Mouse (Mus musculus): ENCODE data around the gene Pth2. TPM values are rescaled to one million over a fixed set of nuclear protein-coding genes. Genes with fewer than 3 reads are reported as not detected.

Gene Pth2
- total and polyA plus RNA-seq, 3 experiments = not detected

GRCm38 (mm10) chr7:45192585-45193310 is 12.0 kb downstream of the Pth2 start:
- no peaks in the 10 kb centered on the region for H3K27me3 ChIP-seq (ENCODE audit: control insufficient read depth in 1 of 2, insufficient read depth in 2 of 2, low read length in 2 of 2)
- no peak overlapping the region for H3K4me3 ChIP-seq (ENCODE audit: control insufficient read depth in 1 of 2, insufficient read depth in 1 of 2, low read depth in 2 of 2, low read length in 2 of 2)
- TF ChIP-seq MXI1 (IDR thresholded peaks at IDR 0.05; ENCODE audit: low read depth, low read length) = 0 out of 2 replicates have a peak, but pooled peaks have one; percentile 11
- TF ChIP-seq ZMIZ1 (IDR thresholded peaks at IDR 0.05; ENCODE audit: low read depth, low read length) = no peak
- peak; percentile 68 for TF ChIP-seq USF1 (IDR thresholded peaks at IDR 0.05; ENCODE audit: low read depth, low read length)
- TF ChIP-seq MAX (IDR thresholded peaks at IDR 0.05; ENCODE audit: low read length) = peak; percentile 40; the same call in 1 of the 2 replicates
- peak; percentile 79 for TF ChIP-seq ZNF384 (IDR thresholded peaks at IDR 0.05; ENCODE audit: low read depth, low read length)
- 0 out of 2 replicates have a peak, but pooled peaks have one; percentile 32 for TF ChIP-seq BHLHE40 (IDR thresholded peaks at IDR 0.05; ENCODE audit: borderline replicate concordance, low read depth, low read length)
- no peak for TF ChIP-seq JUND (IDR thresholded peaks at IDR 0.05; ENCODE audit: low read depth, low read length)
- TF ChIP-seq RCOR1 (IDR thresholded peaks at IDR 0.05; ENCODE audit: low read depth, low read length) = no peak
- TF ChIP-seq MAZ (IDR thresholded peaks at IDR 0.05; ENCODE audit: low read depth, low read length) = no peak
- no peaks in the 10 kb centered on the region for H3K79me2 ChIP-seq (ENCODE audit: control insufficient read depth, insufficient read depth, low read length, poor library complexity)
- no peak for DNase-seq (ENCODE audit: low read depth, low spot score)
- H3K36me3 ChIP-seq (ENCODE audit: control insufficient read depth in 1 of 2, insufficient read depth in 2 of 2, low read length in 2 of 2) = peaks cover 0 to 14% of the 10 kb centered on the region in 2 experiments; a peak in 2 of 4 replicates
- no peak overlapping the region for H3K27ac ChIP-seq (ENCODE audit: control insufficient read depth, low read depth, low read length)
- peaks cover 26 to 41% of the 10 kb centered on the region in 2 experiments for H3K4me1 ChIP-seq (ENCODE audit: control insufficient read depth in 1 of 2, insufficient read depth in 2 of 2, low read length in 2 of 2)
- H3K9ac ChIP-seq (ENCODE audit: control insufficient read depth, low read depth, low read length, poor library complexity, severe bottlenecking) = no peak overlapping the region
- no peaks in the 10 kb centered on the region for H3K9me3 ChIP-seq (replicated peaks; ENCODE audit: insufficient read depth, low read length)

DNA sequence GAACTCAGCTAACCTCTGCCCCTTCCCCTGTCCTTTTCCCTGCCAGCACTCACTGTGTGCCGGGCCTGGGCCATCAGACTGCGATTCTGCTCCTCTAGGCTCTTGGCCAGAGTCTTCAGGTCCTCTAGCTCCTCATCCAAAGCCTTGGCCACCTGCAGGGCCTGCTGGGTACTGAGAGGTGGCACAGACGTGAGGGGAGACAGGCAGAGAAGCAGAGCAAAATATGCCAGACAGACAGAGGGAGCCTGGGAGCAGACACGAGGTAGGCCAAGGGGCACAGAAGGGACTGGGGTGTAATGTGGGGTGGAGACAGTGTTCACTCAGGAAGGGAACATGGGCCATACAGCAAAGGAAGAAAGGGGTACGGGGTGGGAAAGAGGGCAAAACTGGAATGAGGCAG is 12.6 kb downstream of the Pth2 start:
- H3K4me3 ChIP-seq (ENCODE audit: control insufficient read depth in 1 of 2, insufficient read depth in 1 of 2, low read depth in 2 of 2, low read length in 2 of 2) = no peak overlapping the region
- TF ChIP-seq GABPA (IDR thresholded peaks at IDR 0.05; ENCODE audit: low read depth, low read length) = no peak
- no peak for TF ChIP-seq MAX (IDR thresholded peaks at IDR 0.05; ENCODE audit: low read length)
- TF ChIP-seq MYB (IDR thresholded peaks at IDR 0.05; ENCODE audit: low read depth, low read length) = no peak
- no peak for TF ChIP-seq TCF12 (IDR thresholded peaks at IDR 0.05; ENCODE audit: low read depth, low read length)
- TF ChIP-seq TBP (IDR thresholded peaks at IDR 0.05; ENCODE audit: low read depth, low read length) = no peak
- no peak; a peak in 1 of 6 replicates for TF ChIP-seq CTCF (IDR thresholded peaks at IDR 0.05 in 2 of 3, conservative IDR thresholded peaks at IDR 0.05 in 1 of 3; ENCODE audit: control insufficient read depth in 1 of 3, insufficient read depth in 1 of 3, low read depth in 2 of 3, low read length in 3 of 3, poor library complexity in 1 of 3, severe bottlenecking in 1 of 3)
- TF ChIP-seq POLR2AphosphoS5 (IDR thresholded peaks at IDR 0.05; ENCODE audit: borderline replicate concordance, low read depth, low read length) = no peak
- no peak for TF ChIP-seq GATA1 (IDR thresholded peaks at IDR 0.05; ENCODE audit: low read depth, low read length)
- no peak for TF ChIP-seq SIN3A (IDR thresholded peaks at IDR 0.05; ENCODE audit: low read length)
- H3K27ac ChIP-seq (ENCODE audit: control insufficient read depth, low read depth, low read length) = no peak overlapping the region
- no peak for DNase-seq (ENCODE audit: low read depth, low spot score)
- H3K79me2 ChIP-seq (ENCODE audit: control insufficient read depth, insufficient read depth, low read length, poor library complexity) = no peaks in the 10 kb centered on the region
- H3K4me1 ChIP-seq (ENCODE audit: control insufficient read depth in 1 of 2, insufficient read depth in 2 of 2, low read length in 2 of 2) = peaks cover 26 to 41% of the 10 kb centered on the region in 2 experiments
- H3K9ac ChIP-seq (ENCODE audit: control insufficient read depth, low read depth, low read length, poor library complexity, severe bottlenecking) = no peak overlapping the region
- H3K27me3 ChIP-seq (ENCODE audit: control insufficient read depth in 1 of 2, insufficient read depth in 2 of 2, low read length in 2 of 2) = no peaks in the 10 kb centered on the region
- no peaks in the 10 kb centered on the region for H3K9me3 ChIP-seq (replicated peaks; ENCODE audit: insufficient read depth, low read length)
- H3K36me3 ChIP-seq (ENCODE audit: control insufficient read depth in 1 of 2, insufficient read depth in 2 of 2, low read length in 2 of 2) = peaks cover 0 to 14% of the 10 kb centered on the region in 2 experiments; a peak in 2 of 4 replicates

Data from MEL (cell line).